Mouse (Mus musculus) intestine, embryonic 15.5 days (tissue): ENCODE results near the gene Smpd2. TPM values are rescaled to one million over a fixed set of nuclear protein-coding genes. Genes with fewer than 3 reads are reported as not detected.

Experiments
- ATAC-seq: fragments of 200-750 bp; cut with Nextera tagmentation; 2 replicates; pipeline ENCODE4 v1.8.0; 2017; ENCODE audit warnings: moderate TSS enrichment, moderate library complexity
- H3K27ac ChIP-seq: fragments of 300-500 bp; sonication (generic); 2 replicates; pipeline ENCODE4 v1.5.1; 2015; ENCODE audit warnings: mild to moderate bottlenecking, inconsistent platforms
- H3K27me3 ChIP-seq: fragments of 300-500 bp; sonication (generic); replicated peaks from 2 replicates; pipeline ENCODE4 v1.6.1; 2015; ENCODE audit warnings: inconsistent platforms
- H3K36me3 ChIP-seq: fragments of 300-500 bp; sonication (generic); 2 replicates; pipeline ENCODE4 v1.6.1; 2015; ENCODE audit warnings: inconsistent platforms
- H3K4me1 ChIP-seq: fragments of 300-500 bp; sonication (generic); replicated peaks from 2 replicates; pipeline ENCODE4 v1.6.1; 2015; ENCODE audit warnings: inconsistent platforms
- H3K4me2 ChIP-seq: fragments of 300-500 bp; sonication (generic); replicated peaks from 2 replicates; pipeline ENCODE4 v1.6.1; 2015; ENCODE audit warnings: mild to moderate bottlenecking, inconsistent platforms
- H3K4me3 ChIP-seq: fragments of 300-500 bp; sonication (generic); replicated peaks from 2 replicates; pipeline ENCODE4 v1.5.1; 2015; ENCODE audit warnings: inconsistent platforms
- H3K9ac ChIP-seq: fragments of 300-500 bp; sonication (generic); 2 replicates; pipeline ENCODE4 v1.6.1; 2015; ENCODE audit warnings: inconsistent platforms
- H3K9me3 ChIP-seq: fragments of 300-500 bp; sonication (generic); 2 replicates; pipeline ENCODE4 v1.6.1; 2016; ENCODE audit warnings: inconsistent platforms
- WGBS: fragments of 180-500 bp; shearing (Covaris S2); methylation state at CpG from one replicate; pipeline ENCODE4 v1.1.7; 2015; 5-methylcytosine and 5-hydroxymethylcytosine counted together
- polyA plus RNA-seq: library from polyadenylated mRNA; unstranded; fragments of >200 nt; fragmentation: Nextera tagmentation; extraction: Ambion mirVana; gene quantifications from 2 replicates; pipeline ENCODE4 v1.2.1, GENCODE M21; 2015

Gene Smpd2
- polyA plus RNA-seq, 1 experiment from 2014 or later, result 50.2 TPM

DNA sequence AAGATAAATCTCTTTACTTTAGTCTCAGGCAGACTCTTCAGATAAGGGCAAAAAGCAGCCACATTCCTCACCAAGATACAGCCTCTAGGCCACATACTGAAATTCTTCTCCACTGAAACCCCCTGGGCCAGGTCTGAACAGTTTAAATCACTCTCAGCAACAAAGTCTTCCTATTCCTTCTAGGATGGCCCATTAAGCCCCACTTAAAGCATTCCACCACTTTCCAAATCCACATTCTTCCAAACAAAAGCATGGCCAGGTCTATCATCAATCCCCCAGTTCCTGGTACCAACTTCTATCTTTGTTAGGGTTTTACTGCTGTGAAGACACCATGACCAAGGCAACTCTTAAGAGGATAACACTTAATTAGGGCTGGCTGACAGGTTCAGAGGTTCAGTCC is 17.6 kb downstream of the Smpd2 start:
- Histone ChIP-seq H3K9ac (no peak overlapping the region), H3K4me2 (no peak overlapping the region), H3K27me3 (no peaks in the 10 kb centered on the region), H3K27ac (no peak overlapping the region), H3K4me3 (no peak overlapping the region), H3K36me3 (no peaks in the 10 kb centered on the region), H3K9me3 (no peaks in the 10 kb centered on the region), H3K4me1 (peaks cover 19% of the 10 kb centered on the region)
- no peak for ATAC-seq

DNA sequence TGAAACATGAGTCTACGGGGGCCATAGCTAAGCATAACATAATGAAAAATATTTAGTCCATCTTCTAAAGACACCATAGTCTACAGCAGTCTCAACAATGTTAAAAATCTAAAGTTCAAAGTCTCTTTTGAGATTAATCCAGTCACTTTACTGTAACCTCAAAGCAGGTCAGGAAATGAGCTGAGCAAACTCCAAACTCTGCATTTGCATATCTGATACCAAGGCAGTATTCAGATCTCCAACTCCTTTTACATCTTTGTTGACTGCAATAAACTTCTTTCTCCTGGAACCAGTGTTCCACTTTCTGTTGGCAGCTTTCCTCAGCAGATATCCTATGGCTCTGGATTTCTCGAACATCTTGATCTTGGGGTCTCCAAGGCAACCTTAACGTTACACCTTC is 19.5 kb downstream of the Smpd2 start:
- WGBS, result 80% methylated on average over 3 of the region's 3 CpGs
- Histone ChIP-seq H3K4me3 (no peak overlapping the region), H3K36me3 (no peaks in the 10 kb centered on the region), H3K27ac (no peak overlapping the region), H3K27me3 (no peaks in the 10 kb centered on the region), H3K9me3 (no peaks in the 10 kb centered on the region), H3K4me1 (peaks cover 8% of the 10 kb centered on the region), H3K4me2 (no peak overlapping the region), H3K9ac (no peak overlapping the region)
- peak; percentile 35 for ATAC-seq

DNA sequence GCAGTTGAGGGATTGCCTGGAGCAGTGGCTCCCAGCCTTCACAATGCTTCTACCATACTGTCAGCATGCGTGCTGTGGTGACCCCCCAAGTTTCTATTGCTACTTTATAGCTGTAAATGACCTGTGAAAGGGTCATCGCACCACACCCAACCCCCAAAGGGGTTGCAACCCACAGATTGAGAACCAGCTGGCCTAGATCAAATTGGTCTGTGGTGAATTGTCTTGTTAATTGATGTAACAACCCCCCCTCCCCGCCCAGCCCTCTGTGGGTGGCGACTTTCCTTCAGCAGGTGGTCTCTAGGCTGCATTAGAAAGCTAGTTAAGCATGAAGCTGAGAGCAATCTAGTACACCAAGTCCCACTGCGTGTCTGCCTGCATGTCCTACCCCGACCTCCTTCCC is 22.8 kb downstream of the Smpd2 start:
- H3K36me3 ChIP-seq, result peaks cover 10% of the 10 kb centered on the region
- no peak overlapping the region for H3K27ac ChIP-seq
- no peak overlapping the region for H3K9ac ChIP-seq
- 57% methylated on average over 6 of the region's 6 CpGs for WGBS
- no peaks in the 10 kb centered on the region for H3K4me1 ChIP-seq
- H3K9me3 ChIP-seq, result no peaks in the 10 kb centered on the region
- H3K4me2 ChIP-seq, result no peak overlapping the region
- ATAC-seq, result no peak
- H3K4me3 ChIP-seq, result no peak overlapping the region
- H3K27me3 ChIP-seq, result no peaks in the 10 kb centered on the region

DNA sequence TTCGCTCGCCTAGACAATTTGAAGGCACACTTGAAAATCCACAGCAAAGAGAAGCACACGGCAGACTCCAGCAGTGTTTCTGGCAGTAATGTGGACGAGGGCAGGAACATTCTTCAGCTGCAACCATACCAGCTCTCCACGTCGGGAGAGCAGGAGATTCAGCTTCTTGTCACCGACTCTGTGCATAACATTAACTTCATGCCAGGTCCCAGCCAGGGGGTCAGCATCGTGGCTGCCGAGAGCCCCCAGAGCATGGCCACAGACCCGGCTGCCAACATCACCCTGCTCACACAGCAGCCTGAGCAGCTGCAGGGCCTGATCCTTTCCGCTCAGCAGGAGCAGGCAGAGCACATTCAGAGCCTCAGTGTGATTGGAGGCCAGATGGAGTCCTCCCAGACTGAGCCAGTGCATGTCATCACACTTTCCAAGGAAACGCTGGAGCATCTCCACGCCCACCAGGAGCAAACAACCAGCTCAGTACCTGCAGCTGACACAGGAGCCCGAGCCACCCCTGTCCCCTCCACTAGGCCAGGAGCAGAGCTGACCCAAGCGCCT is 25.7 kb downstream of the Smpd2 start:
- Histone ChIP-seq H3K4me3 (no peak overlapping the region), H3K4me2 (no peak overlapping the region), H3K27ac (no peak overlapping the region), H3K4me1 (no peaks in the 10 kb centered on the region), H3K9ac (no peak overlapping the region), H3K9me3 (no peaks in the 10 kb centered on the region), H3K36me3 (peaks cover 18% of the 10 kb centered on the region), H3K27me3 (no peaks in the 10 kb centered on the region)
- ATAC-seq, result no peak
- 60% methylated on average over 15 of the region's 15 CpGs for WGBS

DNA sequence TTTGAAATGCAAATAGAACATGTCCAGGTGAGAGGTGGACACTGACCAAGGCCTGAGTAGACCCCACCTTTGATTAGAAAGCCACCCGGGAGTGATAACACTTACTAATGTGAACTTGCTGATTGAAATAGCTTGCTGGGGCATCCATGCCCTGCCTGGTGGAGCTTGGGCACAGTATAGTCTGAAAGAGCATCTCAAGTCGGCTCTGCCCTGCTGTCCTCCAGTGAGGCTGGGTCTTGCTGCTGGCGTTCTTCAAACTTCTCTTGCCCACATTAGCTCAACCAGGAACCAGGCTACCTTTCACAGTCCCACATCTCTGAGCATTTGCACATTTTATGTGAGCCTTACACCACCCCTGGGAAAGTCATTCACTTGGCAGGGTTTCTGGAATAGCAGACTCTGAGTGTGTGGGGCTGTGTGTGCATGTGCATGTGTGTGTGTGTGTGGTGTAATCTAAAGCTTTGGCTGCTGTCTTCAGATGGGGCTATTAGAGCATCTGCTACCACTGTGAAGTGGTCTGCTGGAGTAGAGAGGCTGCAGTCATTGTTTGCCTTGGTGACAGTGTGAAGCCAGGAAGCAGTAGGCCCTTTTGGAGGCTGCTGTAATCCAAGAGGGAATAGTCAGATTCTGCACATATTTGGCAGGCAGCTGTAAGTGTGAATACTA is 29.0 kb downstream of the Smpd2 start:
- ATAC-seq, result no peak

DNA sequence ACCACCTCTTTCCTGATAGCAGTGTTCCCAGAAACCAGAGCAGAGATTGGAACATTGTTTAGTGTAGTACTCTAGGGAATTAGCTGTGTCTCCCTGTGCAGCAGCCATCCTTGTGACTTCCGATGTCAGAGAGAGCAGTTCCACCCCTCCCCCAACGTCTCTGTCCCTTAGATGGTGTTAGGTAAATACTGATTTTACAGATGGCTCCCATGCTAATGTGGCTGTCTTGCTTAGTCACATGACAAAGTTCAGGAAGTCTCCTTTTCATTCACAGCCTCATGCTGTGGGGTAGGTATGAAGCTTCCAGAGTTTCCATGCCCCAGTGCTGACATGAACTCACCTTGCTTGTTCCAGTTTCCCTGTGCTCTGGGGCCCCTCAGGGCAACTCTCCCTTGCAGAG is 29.7 kb downstream of the Smpd2 start:
- H3K27me3 ChIP-seq, result no peaks in the 10 kb centered on the region
- H3K9me3 ChIP-seq, result no peaks in the 10 kb centered on the region
- H3K9ac ChIP-seq, result no peak overlapping the region
- no peak overlapping the region for H3K4me2 ChIP-seq
- WGBS, result 19% methylated on average over 2 of the region's 2 CpGs
- no peaks in the 10 kb centered on the region for H3K4me1 ChIP-seq
- no peak for ATAC-seq
- H3K27ac ChIP-seq, result no peak overlapping the region
- H3K36me3 ChIP-seq, result peaks cover 21% of the 10 kb centered on the region
- no peak overlapping the region for H3K4me3 ChIP-seq

More for the DNA sequence above, 29.0 kb downstream of the Smpd2 start:
- no peak overlapping the region for H3K4me3 ChIP-seq
- no peaks in the 10 kb centered on the region for H3K27me3 ChIP-seq
- no peaks in the 10 kb centered on the region for H3K9me3 ChIP-seq
- WGBS, result 90% methylated on average over 3 of the region's 3 CpGs
- H3K4me1 ChIP-seq, result no peaks in the 10 kb centered on the region
- H3K36me3 ChIP-seq, result peaks cover 19% of the 10 kb centered on the region
- no peak overlapping the region for H3K27ac ChIP-seq
- no peak overlapping the region for H3K4me2 ChIP-seq
- no peak overlapping the region for H3K9ac ChIP-seq

DNA sequence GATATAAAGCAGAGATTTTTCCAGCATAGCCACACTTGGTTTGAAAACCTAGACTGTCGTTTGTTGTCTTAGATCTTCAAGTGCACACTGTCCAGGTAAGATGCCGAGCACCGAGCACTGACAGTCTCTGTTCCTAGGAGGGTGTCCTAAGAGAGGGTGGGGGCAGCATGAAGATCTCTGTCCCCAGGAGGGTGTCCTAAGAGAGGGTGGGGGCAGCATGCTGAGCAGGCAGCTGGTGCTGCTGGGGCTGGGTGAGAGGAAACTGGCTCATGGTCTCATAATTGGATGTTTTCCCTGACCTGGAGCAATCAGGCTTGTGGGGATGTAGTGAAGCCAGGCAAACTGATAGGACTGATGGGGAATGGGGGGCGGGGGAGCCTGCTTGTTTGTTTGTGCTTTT is 30.2 kb downstream of the Smpd2 start:
- no peak overlapping the region for H3K9ac ChIP-seq
- H3K27me3 ChIP-seq, result no peaks in the 10 kb centered on the region
- H3K4me3 ChIP-seq, result no peak overlapping the region
- no peak overlapping the region for H3K4me2 ChIP-seq
- 79% methylated on average over 4 of the region's 4 CpGs for WGBS
- no peak overlapping the region for H3K27ac ChIP-seq
- no peaks in the 10 kb centered on the region for H3K4me1 ChIP-seq
- no peak for ATAC-seq
- H3K36me3 ChIP-seq, result peaks cover 20% of the 10 kb centered on the region
- no peaks in the 10 kb centered on the region for H3K9me3 ChIP-seq

DNA sequence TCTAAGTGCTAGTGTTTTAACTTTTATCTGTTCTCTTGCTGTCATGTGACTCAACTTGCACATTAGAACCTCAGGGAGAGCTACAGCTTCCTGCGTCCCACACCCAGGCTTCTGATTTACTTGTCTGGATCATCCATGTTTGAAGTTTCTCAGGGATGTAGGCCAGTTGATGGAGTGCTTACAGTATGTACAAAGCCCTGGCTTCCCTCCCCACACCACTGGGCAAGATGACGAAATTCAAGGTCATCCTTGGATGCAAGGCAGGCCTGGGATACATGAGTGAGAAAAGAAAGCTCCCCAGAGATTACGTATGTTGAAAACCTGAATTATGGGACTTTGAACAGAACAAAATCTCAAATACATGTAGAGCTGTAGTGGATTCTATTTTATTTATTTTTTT is 37.4 kb downstream of the Smpd2 start:
- WGBS, result 83% methylated on average over 3 of the region's 3 CpGs
- ATAC-seq, result no peak
- no peaks in the 10 kb centered on the region for H3K9me3 ChIP-seq
- H3K4me2 ChIP-seq, result no peak overlapping the region
- no peak overlapping the region for H3K9ac ChIP-seq
- H3K27me3 ChIP-seq, result no peaks in the 10 kb centered on the region
- H3K36me3 ChIP-seq, result 0 out of 2 replicates have a peak, but pooled peaks cover 3% of the 10 kb centered on the region
- H3K27ac ChIP-seq, result no peak overlapping the region
- H3K4me3 ChIP-seq, result no peak overlapping the region
- peaks cover 11% of the 10 kb centered on the region for H3K4me1 ChIP-seq

DNA sequence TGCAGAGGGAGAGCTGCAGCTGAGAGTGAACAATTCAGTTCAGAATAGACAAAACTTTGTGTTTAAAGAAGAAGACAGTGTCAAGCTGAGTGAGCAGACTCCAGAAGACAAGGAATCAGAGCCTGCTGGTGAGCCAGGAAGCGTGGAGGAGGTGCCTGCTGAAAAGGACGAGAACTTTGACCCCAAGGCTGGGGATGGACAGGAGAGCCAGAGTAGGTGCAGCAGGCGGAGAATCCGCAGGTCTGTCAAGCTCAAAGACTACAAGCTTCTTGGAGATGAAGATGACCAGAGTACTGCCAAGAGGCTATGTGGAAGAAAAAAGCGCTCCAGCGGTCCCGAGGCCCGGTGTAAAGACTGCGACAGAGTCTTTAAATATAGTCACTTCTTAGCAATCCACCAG is 38.5 kb downstream of the Smpd2 start:
- H3K27me3 ChIP-seq, result no peaks in the 10 kb centered on the region
- peak overlapping the region; percentile 57 for H3K4me2 ChIP-seq
- H3K4me3 ChIP-seq, result no peak overlapping the region
- H3K9ac ChIP-seq, result no peak overlapping the region
- ATAC-seq, result no peak
- H3K36me3 ChIP-seq, result 0 out of 2 replicates have a peak, but pooled peaks cover 3% of the 10 kb centered on the region
- peaks cover 11% of the 10 kb centered on the region for H3K4me1 ChIP-seq
- 86% methylated on average over 9 of the region's 9 CpGs for WGBS
- no peaks in the 10 kb centered on the region for H3K9me3 ChIP-seq
- H3K27ac ChIP-seq, result no peak overlapping the region

DNA sequence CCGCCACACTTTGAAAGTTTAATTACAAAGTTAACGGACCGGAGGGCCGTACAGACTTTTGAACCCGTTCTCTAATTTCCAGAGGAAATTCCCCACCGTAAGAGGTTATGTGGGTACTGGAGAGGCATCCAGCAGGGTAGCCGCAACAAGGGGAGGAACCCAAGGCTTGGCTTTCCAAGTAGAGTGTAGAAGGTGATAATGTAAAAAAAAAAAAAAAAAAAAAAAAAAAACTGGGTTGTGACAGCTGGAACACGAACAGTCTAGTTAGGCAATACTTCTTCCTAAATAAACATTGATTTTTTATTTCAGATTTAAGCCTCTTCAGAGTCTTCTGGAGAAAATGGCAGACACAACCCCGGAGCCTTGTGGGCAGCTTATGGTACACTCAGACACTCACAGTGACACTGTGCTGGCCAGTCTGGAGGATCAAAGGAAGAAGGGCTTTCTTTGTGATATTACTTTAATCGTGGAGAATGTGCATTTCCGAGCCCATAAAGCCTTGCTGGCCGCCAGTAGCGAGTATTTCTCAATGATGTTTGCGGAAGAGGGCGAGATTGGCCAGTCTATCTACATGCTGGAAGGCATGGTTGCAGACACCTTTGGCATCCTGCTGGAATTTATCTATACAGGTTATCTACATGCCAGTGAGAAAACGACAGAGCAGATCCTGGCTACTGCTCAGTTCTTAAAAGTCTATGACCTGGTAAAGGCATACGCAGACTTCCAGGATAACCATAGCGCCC is 39.2 kb downstream of the Smpd2 start:
- Histone ChIP-seq H3K27ac (no peak overlapping the region), H3K4me2 (peak overlapping the region; percentile 57), H3K4me3 (peak overlapping the region; percentile 83), H3K36me3 (no peaks in the 10 kb centered on the region), H3K4me1 (peaks cover 11% of the 10 kb centered on the region), H3K9ac (peak overlapping the region; percentile 85), H3K9me3 (no peaks in the 10 kb centered on the region), H3K27me3 (no peaks in the 10 kb centered on the region)
- peak; percentile 32 for ATAC-seq
- 45% methylated on average over 18 of the region's 18 CpGs for WGBS

DNA sequence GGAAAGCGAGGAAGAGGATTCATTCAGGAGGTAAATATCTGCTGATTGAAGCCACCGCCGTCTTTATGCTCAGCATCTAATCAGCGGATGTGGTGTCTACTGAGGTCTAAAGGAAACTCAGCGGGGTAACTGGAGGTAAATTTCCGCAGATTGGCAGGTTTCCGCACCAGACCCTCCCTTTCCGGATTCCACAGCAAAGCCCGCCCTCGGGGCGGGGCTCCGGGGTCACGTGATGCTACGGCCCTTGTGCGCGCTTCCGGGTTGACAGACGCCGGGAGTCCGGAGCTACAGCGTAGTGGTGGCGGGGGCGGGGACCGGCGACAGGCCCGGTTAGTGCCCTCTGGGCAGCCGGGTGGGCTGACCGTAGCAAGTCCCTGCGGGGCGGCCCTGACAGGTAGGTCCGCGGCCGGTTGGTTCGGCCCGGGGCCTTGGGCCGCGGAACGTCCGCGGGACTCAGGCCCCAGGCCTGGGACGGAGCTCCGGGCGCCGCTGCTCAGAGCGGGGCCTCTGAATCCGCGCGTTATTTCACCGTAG is 40.0 kb downstream of the Smpd2 start, which contains the start of gene Zbtb24:
Zbtb24 (plus strand) TSS at position 247 of the 534 bp plus-strand sequence.
- Histone ChIP-seq H3K9ac (peak within 1 kb of the TSS; percentile 85), H3K36me3 (no peaks in the 10 kb centered on the region), H3K4me2 (peak within 1 kb of the TSS; percentile 57), H3K27ac (peak within 1 kb of the TSS; percentile 66; the same call in 1 of the 2 replicates), H3K27me3 (no peaks in the 10 kb centered on the region), H3K9me3 (no peaks in the 10 kb centered on the region), H3K4me1 (peaks cover 11% of the 10 kb centered on the region), H3K4me3 (peak within 1 kb of the TSS; percentile 83)
- under 1% methylated on average over 49 of the region's 49 CpGs for WGBS
- ATAC-seq, result peak; percentile 98

DNA sequence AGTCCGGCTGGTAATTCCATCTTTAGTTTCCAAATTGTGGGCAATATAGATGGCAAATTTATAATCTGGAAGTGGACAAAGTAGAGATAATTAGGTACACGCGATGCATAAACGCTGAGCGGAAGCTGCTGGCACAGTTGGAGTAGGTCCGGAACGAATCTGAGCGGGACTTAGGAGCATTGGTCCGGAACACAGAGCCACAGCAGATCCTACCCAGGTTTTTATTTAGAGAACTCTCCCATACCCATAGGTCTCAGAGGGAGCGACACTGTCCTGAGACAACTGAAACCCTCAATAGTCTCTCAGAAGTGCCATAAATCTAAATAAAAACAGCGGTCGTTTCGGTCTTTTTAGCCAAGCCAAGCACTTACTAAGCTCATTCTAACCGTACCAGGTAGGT is 40.5 kb downstream of the Smpd2 start:
- H3K4me1 ChIP-seq, result peaks cover 11% of the 10 kb centered on the region
- H3K9ac ChIP-seq, result peak overlapping the region; percentile 36

More for the DNA sequence above, 40.5 kb downstream of the Smpd2 start:
- Histone ChIP-seq H3K27ac (peak overlapping the region; percentile 66; the same call in 1 of the 2 replicates), H3K4me2 (peak overlapping the region; percentile 57), H3K9me3 (no peaks in the 10 kb centered on the region), H3K36me3 (no peaks in the 10 kb centered on the region), H3K4me3 (peak overlapping the region; percentile 83), H3K27me3 (no peaks in the 10 kb centered on the region)
- WGBS, result 17% methylated on average over 14 of the region's 14 CpGs
- peak; percentile 66 for ATAC-seq
